9 mouse cellular contexts compared by ENCODE assay signal in the genomic region with DNA sequence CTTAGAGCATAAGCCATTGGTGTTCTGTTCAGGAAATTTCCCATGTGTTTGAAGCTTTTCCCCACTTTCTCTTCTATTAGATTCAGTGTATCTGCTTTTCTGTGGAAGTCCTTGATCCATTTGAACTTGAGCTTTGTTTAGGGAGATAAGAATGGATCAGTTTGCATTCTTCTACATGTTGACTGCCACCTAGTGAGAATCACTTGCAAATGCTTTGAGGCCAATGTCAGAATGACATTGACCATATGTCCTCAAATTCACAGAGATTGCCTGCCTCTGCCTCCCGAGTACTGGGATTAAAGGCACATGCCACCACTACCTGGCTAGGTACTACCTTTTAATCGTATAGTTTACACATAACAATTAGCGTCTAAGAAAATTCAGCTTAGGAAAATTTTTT.
DNase-seq lines count a peak whose midpoint lies in the region; ATAC-seq and TF ChIP-seq lines count a peak whose summit lies in the region.
"Had no signal": no experiment of that assay in that cellular context is flagged by ENCODE, and none has a peak within 500 bp of the region (broad histone marks: within the 10 kb centered on the region; RNA-seq: fewer than 3 reads in every experiment).

No protein-coding gene starts in this region.

- 59% methylated on average over 3 of the region's 3 CpGs for WGBS in liver, embryonic 14.5 days (ENCODE audit: insufficient replicate concordance)
- 68% methylated on average over 3 of the region's 3 CpGs for WGBS in liver, embryonic 12.5 days (ENCODE audit: insufficient replicate concordance)

- no peak for DNase-seq in gastrocnemius, adult 2 months
- DNase-seq in gastrocnemius, postnatal 25 days: no peak
- DNase-seq in liver, embryonic 14.5 days (ENCODE audit: low read depth in 3 of 3, low spot score in 3 of 3): no peak
- peak; percentile 9 for DNase-seq in lung, postnatal 36 days
- DNase-seq in thymus, postnatal 14 days: no peak
- no peak for DNase-seq in adrenal gland, adult 2 months
- DNase-seq: thymus, adult 18-20 months had no signal

- no peaks in the 10 kb centered on the region for H3K4me1 ChIP-seq in liver, embryonic 14.5 days (replicated peaks; ENCODE audit: control insufficient read depth in 2 of 2, insufficient read depth in 2 of 2, low read length in 1 of 2)
- no peaks in the 10 kb centered on the region for H3K4me1 ChIP-seq in liver, embryonic 12.5 days
- H3K4me1 ChIP-seq in E14TG2a.4 (replicated peaks; ENCODE audit: low read depth, low read length): peaks cover 23% of the 10 kb centered on the region

- H3K9ac ChIP-seq in liver, embryonic 14.5 days (replicated peaks): no peak overlapping the region
- H3K9ac ChIP-seq in liver, embryonic 12.5 days: no peak overlapping the region

- no peaks in the 10 kb centered on the region for H3K9me3 ChIP-seq in liver, embryonic 14.5 days (ENCODE audit: control insufficient read depth, low read length)
- no peaks in the 10 kb centered on the region for H3K9me3 ChIP-seq in liver, embryonic 12.5 days (replicated peaks)
- no peaks in the 10 kb centered on the region for H3K9me3 ChIP-seq in E14TG2a.4 (ENCODE audit: low read length)

- intact Hi-C loops in gastrocnemius, adult 2 months (cut with DNase I): no loop called here

- no peak overlapping the region for H3K27ac ChIP-seq in gastrocnemius, adult 2 months
- no peak overlapping the region for H3K27ac ChIP-seq in liver, embryonic 14.5 days
- H3K27ac ChIP-seq in liver, embryonic 12.5 days: no peak overlapping the region

- TF ChIP-seq CTCF in gastrocnemius, adult 2 months (IDR thresholded peaks at IDR 0.05): peak; percentile 40
- TF ChIP-seq CTCF in liver, embryonic 14.5 days (IDR thresholded peaks at IDR 0.05; ENCODE audit: low read depth): peak; percentile 26; the same call in 1 of the 2 replicates
- TF ChIP-seq CTCF in E14TG2a.4 (conservative IDR thresholded peaks at IDR 0.05; ENCODE audit: low read length): 0 out of 2 replicates have a peak, but pooled peaks have one; percentile 14

- ATAC-seq in liver, embryonic 14.5 days (ENCODE audit: insufficient read depth): no peak
- ATAC-seq in liver, embryonic 12.5 days: no peak

- H3K36me3 ChIP-seq in liver, embryonic 14.5 days (replicated peaks; ENCODE audit: control insufficient read depth, insufficient read depth, low read depth): no peaks in the 10 kb centered on the region
- H3K36me3 ChIP-seq in liver, embryonic 12.5 days: no peaks in the 10 kb centered on the region
- H3K36me3 ChIP-seq in E14TG2a.4 (ENCODE audit: insufficient read depth, low read length): no peaks in the 10 kb centered on the region

- no peak overlapping the region for H3K4me2 ChIP-seq in liver, embryonic 14.5 days (ENCODE audit: low read depth)
- no peak overlapping the region for H3K4me2 ChIP-seq in liver, embryonic 12.5 days

- no peaks in the 10 kb centered on the region for H3K27me3 ChIP-seq in liver, embryonic 14.5 days (ENCODE audit: control insufficient read depth, insufficient read depth, low read length)
- no peaks in the 10 kb centered on the region for H3K27me3 ChIP-seq in liver, embryonic 12.5 days (replicated peaks)
- H3K27me3 ChIP-seq in E14TG2a.4 (ENCODE audit: insufficient read depth, low read length): no peaks in the 10 kb centered on the region

- H3K4me3 ChIP-seq in gastrocnemius, adult 2 months: no peak overlapping the region
- no peak overlapping the region for H3K4me3 ChIP-seq in liver, embryonic 14.5 days (ENCODE audit: insufficient read depth in 1 of 2, low read depth in 2 of 2, low read length in 2 of 2)
- no peak overlapping the region for H3K4me3 ChIP-seq in liver, embryonic 12.5 days
- H3K4me3 ChIP-seq in E14TG2a.4 (replicated peaks; ENCODE audit: low read length): no peak overlapping the region

- no peak for TF ChIP-seq EP300 in liver, embryonic 14.5 days (IDR thresholded peaks at IDR 0.05; ENCODE audit: low read depth)
